8 mouse cellular contexts compared by ENCODE assay signal in the genomic region with DNA sequence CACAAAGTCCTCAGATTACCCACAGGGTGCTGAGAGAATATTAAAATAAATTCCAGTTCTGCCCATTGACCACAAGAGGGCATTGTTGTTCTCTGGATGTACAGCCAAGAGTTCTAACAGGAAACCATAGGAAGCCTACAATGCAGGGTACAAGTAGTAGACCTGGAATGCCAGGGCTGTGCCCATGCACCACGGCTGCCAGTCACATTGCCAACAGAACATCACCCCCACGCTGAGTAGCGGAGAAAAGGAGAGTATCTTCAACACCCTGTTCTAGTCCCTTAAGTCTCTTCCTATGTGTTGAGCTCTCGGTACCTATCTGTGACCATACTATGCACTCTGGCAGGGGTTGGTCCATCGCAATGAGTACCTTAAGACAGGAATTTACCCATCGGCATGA. TPM values are rescaled to one million over a fixed set of nuclear protein-coding genes. Genes with fewer than 3 reads are reported as not detected.
DNase-seq lines count a peak whose midpoint lies in the region; ATAC-seq and TF ChIP-seq lines count a peak whose summit lies in the region.

No protein-coding gene starts in this region.

- intact Hi-C loops in left cerebral cortex, postnatal 10 days (cut with DNase I): loop anchor here (1.0 to 5.0 kb wide), 3 partner anchors 173 to 480 kb away; a partner anchor contains a TSS

- DNase-seq in urinary bladder, adult 18-20 months (ENCODE audit: low spot score in 2 of 2): peak; percentile 9 to 50
- DNase-seq in urinary bladder, postnatal 10 days (ENCODE audit: low spot score): no peak
- peak; percentile 54 to 56 for DNase-seq in cerebellum, postnatal 25 days
- DNase-seq in gastrocnemius, adult 8-10 months (ENCODE audit: low spot score in 2 of 2): peak; percentile 17 to 27
- peak; percentile 44 to 76 for DNase-seq in left cerebral cortex, postnatal 10 days (ENCODE audit: extremely low spot score in 1 of 2, low spot score in 2 of 2)
- peak; percentile 92 for DNase-seq in midbrain, embryonic 14.5 days
- DNase-seq in testis, postnatal 14 days (ENCODE audit: low spot score): peak; percentile 35

- no peaks in the 10 kb centered on the region for H3K27me3 ChIP-seq in intestine, postnatal 0 days (replicated peaks; ENCODE audit: control insufficient read depth, insufficient read depth, low read length)
- H3K27me3 ChIP-seq in midbrain, embryonic 14.5 days (ENCODE audit: control insufficient read depth, insufficient read depth, low read length): no peaks in the 10 kb centered on the region

- no peak overlapping the region for H3K4me2 ChIP-seq in intestine, postnatal 0 days (replicated peaks; ENCODE audit: low read depth)
- H3K4me2 ChIP-seq in midbrain, embryonic 14.5 days (ENCODE audit: low read length): no peak overlapping the region

- H3K9me3 ChIP-seq in intestine, postnatal 0 days (ENCODE audit: control insufficient read depth): no peaks in the 10 kb centered on the region
- no peaks in the 10 kb centered on the region for H3K9me3 ChIP-seq in midbrain, embryonic 14.5 days (ENCODE audit: control insufficient read depth, low read length)

- H3K9ac ChIP-seq in intestine, postnatal 0 days (ENCODE audit: low read depth, low read length): no peak overlapping the region
- H3K9ac ChIP-seq in midbrain, embryonic 14.5 days (replicated peaks; ENCODE audit: low read length): no peak overlapping the region

- TF ChIP-seq CTCF in intestine, postnatal 0 days (IDR thresholded peaks at IDR 0.05; ENCODE audit: low read depth): peak; percentile 93

- 62% methylated on average over 6 of the region's 6 CpGs for WGBS in intestine, postnatal 0 days
- WGBS in midbrain, embryonic 14.5 days: 63% methylated on average over 6 of the region's 6 CpGs

- no peaks in the 10 kb centered on the region for H3K36me3 ChIP-seq in intestine, postnatal 0 days (ENCODE audit: control insufficient read depth, insufficient read depth)
- H3K36me3 ChIP-seq in midbrain, embryonic 14.5 days (ENCODE audit: control insufficient read depth, insufficient read depth, low read length): no peaks in the 10 kb centered on the region

- H3K4me1 ChIP-seq in intestine, postnatal 0 days (replicated peaks; ENCODE audit: control insufficient read depth, insufficient read depth, low read length): no peaks in the 10 kb centered on the region
- no peaks in the 10 kb centered on the region for H3K4me1 ChIP-seq in midbrain, embryonic 14.5 days (ENCODE audit: control insufficient read depth, insufficient read depth, low read length)

- no peak overlapping the region for H3K27ac ChIP-seq in intestine, postnatal 0 days (ENCODE audit: low read depth, low read length)
- no peak overlapping the region for H3K27ac ChIP-seq in midbrain, embryonic 14.5 days (replicated peaks; ENCODE audit: low read depth, low read length)

- H3K4me3 ChIP-seq in intestine, postnatal 0 days (ENCODE audit: low read depth, low read length): no peak overlapping the region
- no peak overlapping the region for H3K4me3 ChIP-seq in midbrain, embryonic 14.5 days (replicated peaks; ENCODE audit: low read depth, low read length)

- ATAC-seq in intestine, postnatal 0 days: peak; percentile 25; the same call in 1 of the 2 replicates
- ATAC-seq in midbrain, embryonic 14.5 days (ENCODE audit: low FRiP score, low TSS enrichment): peak; percentile 81; the same call in 1 of the 2 replicates

RNA-seq across cellular contexts. Expression of a gene that starts 43.5 kb away (rescaled TPM):
- total RNA-seq in gastrocnemius, adult 8-10 months (2022): 1 to 10 TPM in 2 of 4 experiments, under 1 TPM in 2; 0.68 to 1.3 (median 0.91) TPM
- 0.93 and 1.8 TPM in 2 replicates for polyA plus RNA-seq in intestine, postnatal 0 days (2015; fragmentation: Nextera tagmentation; extraction: Ambion mirVana)
- total RNA-seq in left cerebral cortex, postnatal 10 days (2021): 1 to 10 TPM; 3.5 to 4.3 TPM
- polyA plus RNA-seq in midbrain, embryonic 14.5 days (2014; fragmentation: Nextera tagmentation; extraction: Ambion mirVana): 0.65 and 2.0 TPM in 2 replicates

RNA-seq across cellular contexts. Expression of a gene that starts 53.2 kb away (rescaled TPM):
- 100 to 1,000 TPM in 1 of 4 experiments, 10 to 100 TPM in 3; 60.0 to 116 (median 75.8) TPM for total RNA-seq in gastrocnemius, adult 8-10 months (2022)
- 16.0 and 16.2 TPM in 2 replicates for polyA plus RNA-seq in intestine, postnatal 0 days (2015; fragmentation: Nextera tagmentation; extraction: Ambion mirVana)
- total RNA-seq in left cerebral cortex, postnatal 10 days (2021): 100 to 1,000 TPM; 188 to 191 TPM
- polyA plus RNA-seq in midbrain, embryonic 14.5 days (2014; fragmentation: Nextera tagmentation; extraction: Ambion mirVana): 72.4 and 81.5 TPM in 2 replicates
